Mouse (Mus musculus) cerebellum, adult 11 months (tissue): ENCODE measurements around the gene Espl1.
"Not testable (repeated sequence)": the region's sequence is repeated elsewhere in the genome, so short reads cannot be mapped to it uniquely, and the experiment has no call there.

Experiments
- DNase-seq: peaks from one replicate; pipeline ENCODE4 v3.0.0; 2022

Gene Espl1

GRCm38 (mm10) chr15:102278726-102279091, 17.4 kb upstream of the Espl1 start:
- DNase-seq: no peak

GRCm38 (mm10) chr15:102279092-102279782, 16.8 kb upstream of the Espl1 start, which contains the start of gene Mfsd5:
TSS of gene Mfsd5 (plus strand) at chr15:102279454.
- DNase-seq: peak; percentile 88

DNA sequence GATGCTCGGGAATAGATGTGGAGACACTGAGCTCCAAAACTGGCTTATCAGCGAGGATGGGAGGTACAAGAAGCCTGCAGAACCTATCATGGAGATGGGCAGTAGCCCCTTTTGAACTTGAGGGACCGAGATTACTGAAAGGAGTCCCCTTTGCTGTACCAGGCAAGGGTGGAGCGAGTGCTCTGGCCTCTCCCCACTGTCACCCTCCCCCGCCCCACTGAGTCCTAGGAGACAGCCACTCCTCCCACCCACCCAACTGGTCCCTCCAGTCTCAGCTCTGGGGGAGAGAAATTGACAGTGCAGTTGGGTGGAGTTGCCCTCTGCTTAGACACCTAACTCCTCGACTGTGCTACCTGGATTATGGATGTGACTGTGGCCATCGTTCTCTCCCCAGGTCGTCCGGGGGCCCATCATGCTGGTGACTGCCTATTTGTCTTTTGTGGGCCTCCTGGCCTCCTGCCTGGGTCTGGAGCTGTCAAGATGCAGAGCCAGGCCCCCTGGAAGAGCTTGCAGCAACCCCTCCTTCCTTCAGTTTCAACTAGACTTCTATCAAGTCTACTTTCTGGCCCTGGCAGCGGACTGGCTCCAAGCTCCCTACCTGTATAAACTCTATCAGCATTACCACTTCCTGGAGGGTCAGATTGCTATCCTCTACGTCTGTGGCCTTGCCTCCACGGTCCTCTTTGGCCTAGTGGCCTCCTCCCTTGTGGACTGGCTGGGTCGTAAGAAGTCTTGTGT, 16.1 kb upstream of the Espl1 start:
- DNase-seq: peak; percentile 31

- DNase-seq: no peak
Measured at GRCm38 (mm10) chr15:102280623-102281022, 15.4 kb upstream of the Espl1 start.

- DNase-seq: no peak
Measured at GRCm38 (mm10) chr15:102282463-102283292, 13.4 kb upstream of the Espl1 start.

DNA sequence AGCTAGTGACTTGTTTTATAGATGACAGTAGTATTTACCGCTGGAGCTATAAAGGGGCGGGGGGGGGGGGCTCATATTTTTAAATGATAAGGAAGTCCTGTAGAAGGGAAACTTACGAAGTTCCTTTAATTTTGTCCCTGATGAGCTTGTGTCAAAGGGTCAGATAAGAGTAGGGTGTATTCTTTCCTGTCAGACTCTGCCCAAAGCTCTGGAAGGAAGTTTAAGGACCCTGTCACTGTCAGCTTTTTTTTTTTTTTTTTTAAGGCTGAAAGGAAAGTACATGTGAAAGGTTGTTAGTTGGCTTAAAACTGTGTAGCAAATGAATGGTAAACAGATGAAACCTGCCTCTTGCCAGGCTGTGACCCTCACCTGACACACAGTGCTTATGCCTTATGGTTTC, 12.4 kb upstream of the Espl1 start:
- DNase-seq: no peak

DNA sequence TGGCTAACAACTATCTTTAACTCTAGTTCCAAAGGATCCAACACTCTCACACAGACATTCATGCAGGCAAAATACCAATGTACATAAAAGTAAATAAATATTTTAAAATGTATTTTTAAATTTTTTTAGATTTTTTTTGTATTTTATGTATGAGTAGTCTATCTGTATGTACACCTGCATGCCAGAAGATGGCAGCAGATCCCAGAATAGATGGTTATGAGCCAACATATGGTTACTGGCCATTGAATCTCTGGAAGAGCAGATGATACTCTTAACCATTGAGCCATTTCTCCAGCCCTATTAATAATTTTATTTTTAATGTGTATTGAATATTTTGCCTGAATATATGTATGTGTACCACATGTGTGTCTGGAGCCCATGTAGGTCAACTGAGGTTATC, 8.7 kb upstream of the Espl1 start:
- DNase-seq: no peak

- no peak for DNase-seq
Measured at GRCm38 (mm10) chr15:102296368-102297006, 421 bp downstream of the Espl1 start.

GRCm38 (mm10) chr15:102302542-102302941, 6.5 kb downstream of the Espl1 start:
- no peak for DNase-seq

DNA sequence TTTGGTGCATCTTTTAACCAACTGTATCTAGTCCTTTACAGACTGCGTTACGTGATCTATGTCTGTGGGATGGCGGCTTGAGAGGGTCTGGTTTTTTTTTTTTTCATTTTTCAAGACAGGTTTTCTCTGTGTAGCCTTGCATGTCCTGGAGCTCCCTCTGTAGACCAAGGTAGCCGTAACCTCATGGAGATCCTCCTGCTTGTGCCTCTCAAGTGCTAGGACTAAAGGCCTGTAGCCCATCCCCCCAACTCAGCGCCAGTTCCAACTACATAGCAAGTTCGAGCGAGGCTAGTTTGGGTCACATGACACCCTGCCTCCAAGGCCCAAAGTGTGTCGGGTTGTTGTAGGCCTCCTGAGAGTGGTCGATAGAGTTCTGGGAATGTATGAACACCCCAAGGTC, 12.7 kb downstream of the Espl1 start:
- no peak for DNase-seq

GRCm38 (mm10) chr15:102310074-102310845, 14.2 kb downstream of the Espl1 start:
- DNase-seq: no peak

GRCm38 (mm10) chr15:102311489-102311888, 15.4 kb downstream of the Espl1 start:
- no peak for DNase-seq

DNA sequence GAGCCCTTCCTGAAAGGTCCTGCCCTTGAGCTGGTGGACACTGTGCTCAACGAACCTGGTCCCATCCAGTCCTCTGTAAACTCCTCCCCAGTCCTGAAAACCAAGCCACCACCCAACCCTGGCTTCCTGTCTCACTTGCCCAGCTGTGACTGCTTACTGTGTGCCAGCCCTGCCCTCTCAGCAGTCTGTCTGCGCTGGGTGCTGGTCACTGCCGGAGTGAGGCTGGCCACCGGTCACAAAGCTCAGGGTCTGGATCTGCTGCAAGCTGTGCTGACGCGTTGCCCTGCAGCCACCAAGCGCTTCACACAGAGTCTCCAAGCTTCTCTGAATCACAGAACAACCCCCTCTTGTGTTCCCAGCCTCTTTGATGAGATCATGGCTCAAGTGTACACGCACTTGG, 19.2 kb downstream of the Espl1 start:
- no peak for DNase-seq

DNA sequence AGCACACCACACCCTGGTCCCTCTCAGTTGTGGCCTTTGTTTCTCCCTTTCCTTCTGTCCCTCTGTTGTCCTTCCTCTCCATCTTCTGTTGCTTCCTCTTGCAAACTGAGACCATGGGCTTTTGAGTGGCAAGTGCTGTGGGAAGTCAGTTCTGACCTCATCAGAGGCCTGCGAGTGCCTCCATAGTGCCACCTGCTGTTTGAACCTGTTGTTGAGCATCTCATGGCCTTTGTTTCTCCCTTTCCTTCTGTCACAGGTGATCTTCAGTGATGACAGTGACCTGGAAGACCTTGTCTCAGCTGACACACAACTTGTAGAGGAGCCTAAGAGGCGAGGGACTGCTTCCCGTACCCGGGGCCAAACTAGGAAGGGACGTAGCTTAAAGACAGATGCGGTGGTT, 20.2 kb downstream of the Espl1 start:
- peak; percentile 48 for DNase-seq

GRCm38 (mm10) chr15:102324654-102325473, 28.8 kb downstream of the Espl1 start:
- DNase-seq: no peak

GRCm38 (mm10) chr15:102326022-102326576, 30.0 kb downstream of the Espl1 start, which contains the start of gene Pfdn5:
TSS of gene Pfdn5 (plus strand) at chr15:102326116.
- peak; percentile 83 for DNase-seq

DNA sequence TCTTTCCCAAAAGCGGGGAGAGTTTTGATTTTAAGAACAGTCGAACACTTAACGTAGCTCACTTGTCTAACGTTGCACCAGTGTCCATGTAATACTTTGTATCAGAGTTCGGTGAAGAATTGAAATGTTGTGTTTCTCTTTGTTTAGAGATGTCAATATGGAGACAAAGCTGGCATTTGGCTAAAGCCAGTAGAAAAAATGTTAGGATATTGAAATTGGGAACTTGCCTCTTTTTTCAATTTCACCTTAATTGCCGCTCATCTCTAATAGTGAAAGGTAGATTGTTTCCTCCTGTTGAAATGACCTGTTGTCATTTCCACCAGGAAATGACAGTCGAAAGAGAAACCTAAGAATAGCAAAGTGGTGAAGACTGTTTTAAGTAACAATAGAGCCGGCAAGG, 30.8 kb downstream of the Espl1 start:
- DNase-seq: no peak

- DNase-seq: peak; percentile 69
Measured at GRCm38 (mm10) chr15:102331610-102332015, 35.5 kb downstream of the Espl1 start, which contains the start of gene Myg1. TSS of gene Myg1 (plus strand) at chr15:102331709.

DNA sequence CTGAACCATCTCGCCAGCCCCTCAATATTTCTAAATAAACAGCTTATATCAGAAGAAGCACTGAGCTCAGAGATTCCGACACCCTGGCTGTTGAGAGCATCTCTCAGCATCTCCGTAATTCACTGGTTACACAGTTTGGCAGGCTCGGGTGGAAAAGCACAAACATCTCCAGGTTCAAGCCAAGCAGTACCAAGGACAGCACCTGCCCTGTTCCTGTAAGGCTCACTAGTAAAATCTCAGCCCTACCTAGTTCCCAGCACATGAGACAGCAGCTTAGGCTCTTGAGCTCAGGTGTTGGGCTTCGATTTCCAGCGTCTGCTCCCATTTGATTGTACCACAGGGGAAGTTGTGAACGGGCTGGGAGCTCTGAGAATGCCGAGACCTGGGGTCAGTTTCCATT, 39.2 kb downstream of the Espl1 start:
- no peak for DNase-seq

- not testable (repeated sequence) for DNase-seq
Measured at GRCm38 (mm10) chr15:102335925-102336324, 39.9 kb downstream of the Espl1 start.

- DNase-seq: no peak
Measured at GRCm38 (mm10) chr15:102336946-102337345, 40.9 kb downstream of the Espl1 start.
